8 mouse cellular contexts compared by ENCODE assay signal in the genomic region with DNA sequence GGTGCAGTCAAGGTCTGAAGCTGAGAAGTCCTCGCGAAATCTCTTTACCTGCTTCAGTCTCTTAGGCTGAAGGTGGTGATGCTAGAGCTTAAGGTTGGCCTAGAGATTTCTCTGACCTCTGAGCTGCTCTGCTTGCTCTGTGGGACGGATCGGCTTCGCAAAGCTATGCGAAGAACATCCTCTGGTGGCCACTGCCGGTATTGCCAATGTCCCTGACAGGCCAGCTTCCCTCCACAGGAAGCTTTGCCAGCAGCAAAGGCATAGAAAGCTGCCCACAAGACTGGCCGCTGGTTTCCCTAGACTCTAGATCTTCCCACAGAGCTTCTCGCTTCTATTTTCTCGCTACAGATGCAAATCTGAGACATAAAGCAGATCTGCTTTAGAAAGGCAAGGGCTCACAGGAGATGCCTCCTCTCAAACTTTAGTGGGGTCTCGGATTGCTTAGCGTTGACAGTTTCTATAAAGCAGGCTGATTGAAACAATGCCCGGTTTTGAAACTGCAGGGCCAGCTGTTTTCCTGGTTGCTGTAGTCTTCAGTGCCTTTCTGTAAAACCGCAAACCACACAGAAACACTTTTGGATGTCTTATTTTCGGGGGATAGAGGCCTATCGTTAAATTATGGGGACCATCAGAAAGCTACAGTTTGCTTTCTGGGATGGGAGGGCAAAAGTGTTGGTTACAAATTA.
DNase-seq lines count a peak whose midpoint lies in the region; ATAC-seq lines count a peak whose summit lies in the region.

No protein-coding gene starts in this region.

- no peak overlapping the region for H3K27ac ChIP-seq in hindbrain, embryonic 15.5 days (replicated peaks)

- 31% methylated on average over 16 of the region's 16 CpGs for WGBS in hindbrain, embryonic 15.5 days

- H3K27me3 ChIP-seq in hindbrain, embryonic 15.5 days, result no peaks in the 10 kb centered on the region

- H3K4me3 ChIP-seq in hindbrain, embryonic 15.5 days, result no peak overlapping the region

- H3K9me3 ChIP-seq in hindbrain, embryonic 15.5 days, result no peaks in the 10 kb centered on the region

- peak; percentile 88 for ATAC-seq in hindbrain, embryonic 15.5 days (ENCODE audit: low FRiP score, low read depth)

- H3K9ac ChIP-seq in hindbrain, embryonic 15.5 days, result no peak overlapping the region

- no peaks in the 10 kb centered on the region for H3K36me3 ChIP-seq in hindbrain, embryonic 15.5 days

- DNase-seq in R1 (ENCODE audit: low read depth, low spot score), result peak; percentile 65
- peak; percentile 83 to 93 for DNase-seq in cerebellum, postnatal 14 days
- peak; percentile 76 to 84 for DNase-seq in frontal cortex, postnatal 36 days (ENCODE audit: low spot score in 2 of 2)
- peak; percentile 32 to 87 for DNase-seq in layer of hippocampus, postnatal 25 days (ENCODE audit: extremely low spot score in 1 of 2, low spot score in 1 of 2)
- peak; percentile 71 to 80 for DNase-seq in lung, postnatal 4 days
- peak; percentile 73 for DNase-seq in right cerebral cortex, adult 18-20 months
- peak; percentile 16 for DNase-seq in urinary bladder, postnatal 10 days (ENCODE audit: low spot score)

- H3K4me2 ChIP-seq in hindbrain, embryonic 15.5 days, result no peak overlapping the region

- H3K4me1 ChIP-seq in hindbrain, embryonic 15.5 days (replicated peaks), result no peaks in the 10 kb centered on the region; the same call in 1 of the 2 replicates

Comparison
In these comparisons a context has a peak if more than half of its experiments do, and no peak if none do; other contexts are left out.
1. DNase-seq: peak in every context shown above with its lines; median percentile 88 in cerebellum, postnatal 14 days; 80 in frontal cortex, postnatal 36 days; 76 in lung, postnatal 4 days; 73 in right cerebral cortex, adult 18-20 months; 65 in R1; 60 in layer of hippocampus, postnatal 25 days; 16 in urinary bladder, postnatal 10 days.